Comparison of ENCODE assay signal across 10 mouse cellular contexts in genomic region chr9:23101990-23102796, GRCm38 (mm10).
DNase-seq lines count a peak whose midpoint lies in the region; ATAC-seq lines count a peak whose summit lies in the region.
"Had no signal": no experiment of that assay in that cellular context is flagged by ENCODE, and none has a peak within 500 bp of the region (broad histone marks: within the 10 kb centered on the region; RNA-seq: fewer than 3 reads in every experiment).

No protein-coding gene starts in this region.

- H3K9me3 ChIP-seq in forebrain, embryonic 15.5 days, result no peaks in the 10 kb centered on the region
- H3K9me3 ChIP-seq: G1E had no signal

- H3K27me3 ChIP-seq in forebrain, embryonic 15.5 days, result no peaks in the 10 kb centered on the region

- no peak overlapping the region for H3K4me2 ChIP-seq in forebrain, embryonic 15.5 days (replicated peaks)

- intact Hi-C loops in gastrocnemius, postnatal 14 days (cut with DNase I; ENCODE audit: low total_unique reads), result no loop called here
- intact Hi-C loops in left cerebral cortex, postnatal 4 days (cut with DNase I), result no loop called here

- WGBS in forebrain, embryonic 15.5 days, result 30% methylated on average over 9 of the region's 9 CpGs

- no peak overlapping the region for H3K9ac ChIP-seq in forebrain, embryonic 15.5 days (replicated peaks)
- H3K9ac ChIP-seq: liver, embryonic 14.5 days had no signal

- ATAC-seq in forebrain, embryonic 15.5 days (replicated peaks), result peak; percentile 76
- no peak for ATAC-seq in erythroid progenitor cell, adult 5-6 weeks (replicated peaks; ENCODE audit: low FRiP score, poor library complexity, severe bottlenecking)

- no peak overlapping the region for H3K4me3 ChIP-seq in forebrain, embryonic 15.5 days

- peaks cover 8% of the 10 kb centered on the region for H3K4me1 ChIP-seq in forebrain, embryonic 15.5 days

- no peaks in the 10 kb centered on the region for H3K36me3 ChIP-seq in forebrain, embryonic 15.5 days
- H3K36me3 ChIP-seq: G1E had no signal

- peak; percentile 5 for DNase-seq in gastrocnemius, postnatal 14 days
- DNase-seq in gastrocnemius, adult 18-20 months (ENCODE audit: low spot score), result no peak
- peak; percentile 21 for DNase-seq in Muller cell, postnatal 12 days (ENCODE audit: inconsistent ontology term)
- DNase-seq in left cerebral cortex, postnatal 4 days, result peak; percentile 60
- no peak for DNase-seq in urinary bladder, adult 2 months (ENCODE audit: low spot score)
- DNase-seq in embryo, embryonic 10.5 days (ENCODE audit: low spot score), result no peak

- H3K27ac ChIP-seq in forebrain, embryonic 15.5 days (replicated peaks), result no peak overlapping the region
- H3K27ac ChIP-seq: liver, embryonic 14.5 days had no signal

Comparison
In these comparisons a context has a peak if more than half of its experiments do, and no peak if none do; other contexts are left out.
1. DNase-seq: peak in gastrocnemius, postnatal 14 days (single experiment), Muller cell, postnatal 12 days (single experiment) and left cerebral cortex, postnatal 4 days (single experiment); none in gastrocnemius, adult 18-20 months (single experiment), urinary bladder, adult 2 months (single experiment) and embryo, embryonic 10.5 days (single experiment).